Mouse (Mus musculus): ENCODE data around the gene Pdilt. TPM values are rescaled to one million over a fixed set of nuclear protein-coding genes. Genes with fewer than 3 reads are reported as not detected.

Pdilt gene
- polyA plus RNA-seq, 1 experiment from 2014 or later = not detected

- DNase-seq (ENCODE audit: low spot score) = no peak
- no peaks in the 10 kb centered on the region for H3K4me1 ChIP-seq (ENCODE audit: insufficient read depth, low read depth, low read length)
- 61% methylated on average over 4 of the region's 4 CpGs for WGBS
Measured at GRCm38 (mm10) chr7:119443849-119444248, 79.4 kb downstream of the Pdilt start.

DNA sequence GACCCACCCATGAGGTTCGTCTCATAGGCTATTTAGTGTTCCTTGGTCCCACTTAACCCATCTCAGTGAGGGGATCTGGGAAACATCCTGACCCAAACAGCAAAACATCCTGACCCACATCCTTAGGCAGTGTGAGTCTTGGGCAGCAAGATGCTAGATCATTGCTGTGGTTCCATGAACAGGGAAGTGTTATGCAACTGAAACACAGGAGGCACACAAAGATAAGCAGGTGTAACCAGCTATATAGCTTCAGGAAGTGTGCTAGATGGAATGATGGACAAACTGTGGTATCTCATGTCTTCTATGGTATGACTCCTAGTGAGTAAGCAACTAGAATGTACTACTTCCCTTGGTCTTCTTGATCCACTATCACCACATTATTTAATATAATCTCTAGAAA is 81.4 kb downstream of the Pdilt start:
- H3K4me1 ChIP-seq (ENCODE audit: insufficient read depth, low read depth, low read length) = no peaks in the 10 kb centered on the region
- no peak for ATAC-seq
- WGBS = 57% methylated on average over 1 of the region's 1 CpGs

More at GRCm38 (mm10) chr7:119443849-119444248, 79.4 kb downstream of the Pdilt start:
- Histone ChIP-seq H3K9me3 (ENCODE audit: low read length) (no peaks in the 10 kb centered on the region), H3K4me3 (ENCODE audit: low read depth, low read length) (no peak overlapping the region), H3K4me2 (replicated peaks; ENCODE audit: low read depth, low read length) (no peak overlapping the region), H3K9ac (replicated peaks; ENCODE audit: low read depth) (no peak overlapping the region), H3K27ac (ENCODE audit: low read length) (no peak overlapping the region), H3K36me3 (ENCODE audit: insufficient read depth, low read length) (no peaks in the 10 kb centered on the region), H3K27me3 (replicated peaks; ENCODE audit: insufficient read depth, low read length) (no peaks in the 10 kb centered on the region)
- TF ChIP-seq EP300 (IDR thresholded peaks at IDR 0.05) (no peak), CTCF (IDR thresholded peaks at IDR 0.05) (no peak)
- no peak for ATAC-seq

More for the DNA sequence above, 81.4 kb downstream of the Pdilt start:
- no peaks in the 10 kb centered on the region for H3K9me3 ChIP-seq (ENCODE audit: low read length)
- H3K27me3 ChIP-seq (replicated peaks; ENCODE audit: insufficient read depth, low read length) = no peaks in the 10 kb centered on the region
- no peak overlapping the region for H3K27ac ChIP-seq (ENCODE audit: low read length)
- H3K9ac ChIP-seq (replicated peaks; ENCODE audit: low read depth) = no peak overlapping the region
- no peak overlapping the region for H3K4me3 ChIP-seq (ENCODE audit: low read depth, low read length)
- no peak for DNase-seq (ENCODE audit: low spot score)
- no peaks in the 10 kb centered on the region for H3K36me3 ChIP-seq (ENCODE audit: insufficient read depth, low read length)
- no peak overlapping the region for H3K4me2 ChIP-seq (replicated peaks; ENCODE audit: low read depth, low read length)
- TF ChIP-seq CTCF (IDR thresholded peaks at IDR 0.05) (no peak), EP300 (IDR thresholded peaks at IDR 0.05) (no peak)

Other genes starting within 250 kb of the Pdilt start
- gene Gp2, start 64.2 kb downstream of the Pdilt start, polyA plus RNA-seq (2015; fragmentation: Nextera tagmentation; extraction: Ambion mirVana) = 0.20 and 0.26 TPM in 2 replicates
- not detected in 2 replicates for gene Umod, start 44.2 kb downstream of the Pdilt start, polyA plus RNA-seq (2015; fragmentation: Nextera tagmentation; extraction: Ambion mirVana)
- 0.11 TPM in 1 of 2 replicates, not detected in the other for gene Acsm5, start 4.0 kb downstream of the Pdilt start, polyA plus RNA-seq (2015; fragmentation: Nextera tagmentation; extraction: Ambion mirVana)
- not detected in 2 replicates for gene Acsm2, start 30.9 kb upstream of the Pdilt start, polyA plus RNA-seq (2015; fragmentation: Nextera tagmentation; extraction: Ambion mirVana)
- gene Acsm1, start 83.5 kb upstream of the Pdilt start, polyA plus RNA-seq (2015; fragmentation: Nextera tagmentation; extraction: Ambion mirVana) = 3.6 and 3.7 TPM in 2 replicates
- gene Acsm4, start 166.5 kb upstream of the Pdilt start, polyA plus RNA-seq (2015; fragmentation: Nextera tagmentation; extraction: Ambion mirVana) = not detected in 2 replicates
- gene Thumpd1, start 197.3 kb upstream of the Pdilt start, polyA plus RNA-seq (2015; fragmentation: Nextera tagmentation; extraction: Ambion mirVana) = 28.5 and 30.4 TPM in 2 replicates
- gene Acsm3, start 237.4 kb upstream of the Pdilt start, polyA plus RNA-seq (2015; fragmentation: Nextera tagmentation; extraction: Ambion mirVana) = 0.15 TPM in 1 of 2 replicates, not detected in the other

Measured in lung, postnatal 0 days (tissue).